Mouse (Mus musculus): ENCODE results near the gene Emid1. TPM values are rescaled to one million over a fixed set of nuclear protein-coding genes. Genes with fewer than 3 reads are reported as not detected.

Emid1 gene
- total and polyA plus RNA-seq, 3 experiments = 0.10 to 0.15 TPM; not detected in 1

DNA sequence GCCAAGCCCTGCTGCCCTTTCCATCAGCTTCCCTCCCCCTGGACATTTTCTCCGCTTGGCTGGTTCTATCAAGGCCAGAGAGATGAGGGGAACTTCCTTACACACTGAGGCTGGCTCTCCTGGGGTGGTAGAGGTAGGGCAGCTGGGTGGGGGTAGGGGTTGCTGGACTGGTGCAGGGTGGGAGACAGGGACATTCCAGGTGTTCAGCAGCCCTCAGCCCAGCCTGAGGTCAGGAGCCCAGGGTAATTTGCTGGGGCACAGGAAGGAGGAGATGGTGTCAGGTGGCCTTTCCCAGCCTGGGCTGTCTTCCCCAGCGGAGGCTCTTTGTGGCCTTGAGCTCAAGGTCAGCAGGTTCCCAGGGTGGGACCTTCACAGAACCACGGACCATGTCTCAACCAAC, 6.5 kb downstream of the Emid1 start:
- H3K9ac ChIP-seq (ENCODE audit: control insufficient read depth, low read depth, low read length, poor library complexity, severe bottlenecking) = no peak overlapping the region
- H3K4me3 ChIP-seq (ENCODE audit: control insufficient read depth in 1 of 2, insufficient read depth in 1 of 2, low read depth in 2 of 2, low read length in 2 of 2) = no peak overlapping the region
- H3K36me3 ChIP-seq (ENCODE audit: control insufficient read depth in 1 of 2, insufficient read depth in 2 of 2, low read length in 2 of 2) = peaks cover 0 to 11% of the 10 kb centered on the region in 2 experiments; a peak in 2 of 4 replicates
- no peaks in the 10 kb centered on the region for H3K27me3 ChIP-seq (ENCODE audit: control insufficient read depth in 1 of 2, insufficient read depth in 2 of 2, low read length in 2 of 2)
- DNase-seq (ENCODE audit: low read depth, low spot score) = no peak
- H3K79me2 ChIP-seq (ENCODE audit: control insufficient read depth, insufficient read depth, low read length, poor library complexity) = no peaks in the 10 kb centered on the region
- H3K4me1 ChIP-seq (ENCODE audit: control insufficient read depth in 1 of 2, insufficient read depth in 2 of 2, low read length in 2 of 2) = peaks cover 15 to 25% of the 10 kb centered on the region in 2 experiments; a peak in 3 of 4 replicates
- no peak overlapping the region for H3K27ac ChIP-seq (ENCODE audit: control insufficient read depth, low read depth, low read length)
- H3K9me3 ChIP-seq (replicated peaks; ENCODE audit: insufficient read depth, low read length) = no peaks in the 10 kb centered on the region
- no peak for TF ChIP-seq ZMIZ1 (IDR thresholded peaks at IDR 0.05; ENCODE audit: low read depth, low read length)
- TF ChIP-seq MYB (IDR thresholded peaks at IDR 0.05; ENCODE audit: low read depth, low read length) = no peak
- TF ChIP-seq TCF12 (IDR thresholded peaks at IDR 0.05; ENCODE audit: low read depth, low read length) = no peak
- TF ChIP-seq TAL1 (IDR thresholded peaks at IDR 0.05; ENCODE audit: low read length) = no peak
- no peak for TF ChIP-seq RAD21 (IDR thresholded peaks at IDR 0.05; ENCODE audit: low read depth, low read length)
- TF ChIP-seq ELF1 (IDR thresholded peaks at IDR 0.05; ENCODE audit: low read depth, low read length) = no peak
- no peak for TF ChIP-seq ETS1 (IDR thresholded peaks at IDR 0.05; ENCODE audit: low read depth, low read length)
- TF ChIP-seq MAX (IDR thresholded peaks at IDR 0.05; ENCODE audit: low read length) = no peak
- no peak for TF ChIP-seq ZC3H11A (IDR thresholded peaks at IDR 0.05; ENCODE audit: low read depth, low read length)
- no peak for TF ChIP-seq MYC (IDR thresholded peaks at IDR 0.05; ENCODE audit: low read depth, low read length)
- TF ChIP-seq CHD1 (IDR thresholded peaks at IDR 0.05; ENCODE audit: low read depth, low read length) = no peak
- no peak for TF ChIP-seq BHLHE40 (IDR thresholded peaks at IDR 0.05; ENCODE audit: borderline replicate concordance, low read depth, low read length)
- TF ChIP-seq CHD2 (IDR thresholded peaks at IDR 0.05; ENCODE audit: low read length) = no peak
- no peak for TF ChIP-seq RCOR1 (IDR thresholded peaks at IDR 0.05; ENCODE audit: low read depth, low read length)
- no peak for TF ChIP-seq MXI1 (IDR thresholded peaks at IDR 0.05; ENCODE audit: low read depth, low read length)

DNA sequence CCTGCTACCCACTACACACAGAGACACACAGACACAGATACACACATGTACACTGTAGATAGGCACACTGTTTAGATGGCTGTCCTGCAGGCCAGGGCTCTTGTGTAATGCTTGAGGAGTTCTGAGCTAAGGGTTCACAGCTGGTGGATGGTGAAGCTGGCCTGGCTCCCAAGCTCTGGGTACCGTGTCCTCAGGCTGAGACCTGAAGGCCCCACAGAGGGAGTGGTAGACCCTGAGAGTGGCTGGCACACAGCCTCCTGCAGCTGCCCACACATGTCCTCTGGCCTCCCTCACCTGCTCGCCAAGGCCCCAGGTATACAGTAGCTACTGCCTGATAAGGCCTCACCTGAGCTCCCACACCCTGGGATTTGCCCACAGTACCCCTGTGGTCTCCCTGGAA, 10.1 kb downstream of the Emid1 start:
- Histone ChIP-seq H3K4me1 (ENCODE audit: control insufficient read depth in 1 of 2, insufficient read depth in 2 of 2, low read length in 2 of 2) (peaks cover 0 to 3% of the 10 kb centered on the region in 2 experiments; a peak in 1 of 4 replicates), H3K27ac (ENCODE audit: control insufficient read depth, low read depth, low read length) (no peak overlapping the region), H3K4me3 (ENCODE audit: control insufficient read depth in 1 of 2, insufficient read depth in 1 of 2, low read depth in 2 of 2, low read length in 2 of 2) (no peak overlapping the region), H3K79me2 (ENCODE audit: control insufficient read depth, insufficient read depth, low read length, poor library complexity) (no peaks in the 10 kb centered on the region), H3K9ac (ENCODE audit: control insufficient read depth, low read depth, low read length, poor library complexity, severe bottlenecking) (no peak overlapping the region), H3K9me3 (replicated peaks; ENCODE audit: insufficient read depth, low read length) (no peaks in the 10 kb centered on the region), H3K36me3 (ENCODE audit: control insufficient read depth in 1 of 2, insufficient read depth in 2 of 2, low read length in 2 of 2) (no peaks in the 10 kb centered on the region), H3K27me3 (ENCODE audit: control insufficient read depth in 1 of 2, insufficient read depth in 2 of 2, low read length in 2 of 2) (no peaks in the 10 kb centered on the region)
- TF ChIP-seq EP300 (IDR thresholded peaks at IDR 0.05; ENCODE audit: low read depth in 1 of 2, low read length in 2 of 2) (no peak), ELF1 (IDR thresholded peaks at IDR 0.05; ENCODE audit: low read depth, low read length) (no peak), SMC3 (IDR thresholded peaks at IDR 0.05; ENCODE audit: low read depth, low read length) (no peak), HCFC1 (IDR thresholded peaks at IDR 0.05; ENCODE audit: low read depth, low read length) (no peak), USF1 (IDR thresholded peaks at IDR 0.05; ENCODE audit: low read depth, low read length) (no peak), GATA1 (IDR thresholded peaks at IDR 0.05; ENCODE audit: low read depth, low read length) (no peak), ZKSCAN1 (IDR thresholded peaks at IDR 0.05; ENCODE audit: low read depth, low read length) (no peak), RCOR1 (IDR thresholded peaks at IDR 0.05; ENCODE audit: low read depth, low read length) (no peak), TCF12 (IDR thresholded peaks at IDR 0.05; ENCODE audit: low read depth, low read length) (no peak), NRF1 (IDR thresholded peaks at IDR 0.05; ENCODE audit: insufficient read depth, low read depth, low read length, poor library complexity, severe bottlenecking) (no peak), BHLHE40 (IDR thresholded peaks at IDR 0.05; ENCODE audit: borderline replicate concordance, low read depth, low read length) (no peak), NELFE (IDR thresholded peaks at IDR 0.05; ENCODE audit: low read depth, low read length) (no peak), ZC3H11A (IDR thresholded peaks at IDR 0.05; ENCODE audit: low read depth, low read length) (no peak), MYB (IDR thresholded peaks at IDR 0.05; ENCODE audit: low read depth, low read length) (no peak)
- no peak for DNase-seq (ENCODE audit: low read depth, low spot score)
